Mouse (Mus musculus) small intestine, adult 2 months (tissue): ENCODE measurements around the gene Thbs3. TPM values are rescaled to one million over a fixed set of nuclear protein-coding genes. Genes with fewer than 3 reads are reported as not detected.

Experiments
- H3K27ac ChIP-seq: fragments of 200-500 bp; 2 replicates; pipeline ENCODE4 v1.5.1; 2012; ENCODE audit warnings: low read depth, low read length, control low read depth, inconsistent platforms; ENCODE audit not compliant: insufficient read depth
- H3K27me3 ChIP-seq: fragments of 200-500 bp; 2 replicates; pipeline ENCODE4 v1.6.1; 2012; ENCODE audit warnings: mild to moderate bottlenecking, moderate library complexity, low read length, inconsistent platforms; ENCODE audit not compliant: control insufficient read depth, insufficient read depth
- H3K36me3 ChIP-seq: fragments of 200-500 bp; 2 replicates; pipeline ENCODE4 v1.6.1; 2012; ENCODE audit warnings: mild to moderate bottlenecking, low read length, control low read depth, inconsistent platforms; ENCODE audit not compliant: control insufficient read depth, insufficient read depth
- H3K4me1 ChIP-seq: fragments of 200-500 bp; 2 replicates; pipeline ENCODE4 v1.6.1; 2012; ENCODE audit warnings: low read length, inconsistent platforms, mixed read lengths; ENCODE audit not compliant: control insufficient read depth, insufficient read depth, insufficient read length
- H3K4me3 ChIP-seq: fragments of 200-500 bp; 2 replicates; pipeline ENCODE4 v1.5.1; 2012; ENCODE audit warnings: low read depth, mild to moderate bottlenecking, control low read depth, inconsistent platforms, low read length, moderate library complexity
- CTCF ChIP-seq: fragments of 200-500 bp; IDR thresholded peaks from 2 replicates; pipeline ENCODE4 v1.5.1; 2012; ENCODE audit warnings: low read depth, mild to moderate bottlenecking, control low read depth, inconsistent platforms, low read length, moderate library complexity, mixed read lengths; ENCODE audit not compliant: insufficient replicate concordance, insufficient read length; ENCODE audit errors: extremely low read depth
- POLR2A ChIP-seq: fragments of 200-500 bp; IDR thresholded peaks from 2 replicates; pipeline ENCODE4 v1.6.1; 2012; ENCODE audit warnings: low read depth, mild to moderate bottlenecking, control low read depth, inconsistent platforms, low read length, moderate library complexity
- WGBS: fragments of 180-500 bp; shearing (Covaris S2); methylation state at CpG from one replicate; pipeline ENCODE4 v1.1.7; 2018; 5-methylcytosine and 5-hydroxymethylcytosine counted together
- polyA plus RNA-seq: library from polyadenylated mRNA; depleted of rRNA; stranded (reverse); fragments of >200 nt; gene quantifications from 2 replicates; pipeline ENCODE4 v1.2.3, GENCODE M21; 2012

The Thbs3 gene
- polyA plus RNA-seq, 1 experiment = 10.5 TPM

DNA sequence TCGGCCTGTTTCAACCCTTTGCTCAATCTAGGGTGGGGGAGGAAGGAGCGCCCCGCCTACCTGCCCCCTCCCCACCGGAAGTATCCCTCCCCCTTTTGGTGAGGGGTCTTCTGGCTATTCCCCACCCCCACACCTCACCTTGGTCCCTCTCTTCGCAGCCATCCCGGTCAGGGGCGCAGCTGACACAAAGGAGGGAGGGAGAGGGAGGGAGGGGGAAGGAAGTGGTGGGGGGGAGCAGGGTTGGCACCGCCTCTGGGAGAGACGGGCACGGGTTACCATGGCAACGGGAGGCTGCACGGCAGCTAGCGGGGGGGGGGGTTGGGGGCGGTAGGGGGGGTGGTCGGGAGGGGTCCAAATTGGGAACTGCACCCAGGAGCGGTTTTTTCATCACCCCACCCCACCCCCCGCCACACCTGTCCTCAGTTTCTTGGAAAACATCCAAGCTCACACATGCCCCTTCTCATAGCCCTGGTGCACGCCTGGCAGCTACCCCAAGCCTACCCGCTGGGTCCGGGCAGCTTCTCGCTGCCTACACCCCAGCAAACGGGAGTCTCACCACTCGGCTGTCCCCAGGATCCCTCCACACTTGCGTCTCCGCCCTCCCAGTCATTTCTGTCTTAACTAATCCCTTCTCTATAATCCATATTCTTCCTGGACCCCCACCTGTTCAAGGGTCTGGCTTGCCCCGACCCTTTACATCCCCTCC lies 30.2 kb downstream of the Thbs3 start:
- H3K27me3 ChIP-seq = no peaks in the 10 kb centered on the region
- peaks cover 10% of the 10 kb centered on the region for H3K4me1 ChIP-seq
- H3K27ac ChIP-seq = no peak overlapping the region
- 2% methylated on average over 24 of the region's 26 CpGs for WGBS
- no peak for TF ChIP-seq POLR2A
- TF ChIP-seq CTCF = no peak; the same call in 1 of the 2 replicates
- H3K36me3 ChIP-seq = peaks cover 6% of the 10 kb centered on the region; the same call in 1 of the 2 replicates
- H3K4me3 ChIP-seq = peak overlapping the region; percentile 49

DNA sequence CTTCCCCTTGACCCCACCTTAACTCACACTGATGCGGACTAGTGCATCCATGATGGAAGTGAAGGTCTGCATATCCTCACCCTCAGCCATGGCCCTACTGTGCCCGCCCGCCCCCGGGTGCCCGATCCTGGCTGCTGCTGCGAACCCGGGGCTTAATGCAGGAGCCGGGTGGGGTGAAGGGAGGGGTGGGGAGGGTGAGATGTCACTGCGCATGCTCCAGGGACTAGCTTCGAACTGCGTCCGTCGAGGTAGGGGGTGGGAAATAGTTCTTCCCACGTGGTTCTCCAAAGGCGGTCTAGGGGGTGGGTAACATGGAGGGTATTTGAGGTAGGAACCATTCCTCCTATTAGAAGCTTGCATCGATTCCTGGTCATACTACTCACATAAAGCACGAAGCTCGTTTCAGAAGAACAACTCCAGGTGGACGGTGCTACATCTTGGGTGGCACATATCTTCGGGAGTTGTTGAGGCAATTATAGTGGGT lies 30.8 kb downstream of the Thbs3 start, which contains the start of gene Krtcap2:
Gene Krtcap2, plus strand, starts transcription at position 279 of the 484 bp plus-strand sequence.
- TF ChIP-seq POLR2A = no peak
- H3K36me3 ChIP-seq = peaks cover 6% of the 10 kb centered on the region; the same call in 1 of the 2 replicates
- WGBS = 4% methylated on average over 20 of the region's 20 CpGs

DNA sequence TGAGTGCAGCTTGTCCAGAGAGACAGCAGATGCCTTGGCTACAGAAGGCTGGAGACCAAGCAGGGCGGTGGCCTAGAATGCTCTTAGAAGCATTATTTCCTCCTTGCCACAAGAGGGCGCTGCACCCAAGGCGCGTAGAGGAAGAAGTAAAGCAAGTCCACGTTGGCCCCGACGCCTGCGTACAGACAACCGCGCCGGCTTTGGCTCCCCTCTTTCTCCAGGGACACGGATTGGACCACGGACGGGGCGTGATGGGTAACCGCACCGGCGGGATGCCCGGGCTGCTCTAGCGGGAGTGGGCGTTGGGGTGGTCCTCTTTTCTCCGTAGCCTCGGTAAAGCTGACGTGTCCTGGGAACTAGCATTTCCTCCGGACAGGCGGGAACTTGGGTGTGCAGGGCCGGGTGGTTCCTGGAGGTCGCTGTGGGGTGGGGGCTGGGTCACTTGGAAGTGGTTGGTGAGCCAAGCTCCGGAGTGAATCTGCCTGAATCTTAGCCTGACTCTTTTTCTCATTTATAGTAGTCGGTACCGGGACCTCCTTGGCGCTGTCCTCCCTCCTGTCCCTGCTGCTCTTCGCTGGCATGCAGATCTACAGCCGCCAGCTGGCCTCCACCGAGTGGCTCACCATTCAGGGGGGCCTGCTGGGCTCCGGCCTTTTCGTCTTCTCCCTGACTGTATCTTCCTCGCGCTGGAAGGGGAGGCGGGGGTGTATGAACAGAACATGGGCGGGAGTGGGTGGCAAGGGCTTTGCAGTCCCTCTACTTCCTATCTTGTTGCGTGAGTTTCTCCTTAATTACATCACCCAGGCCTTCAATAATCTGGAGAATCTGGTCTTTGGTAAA lies 31.5 kb downstream of the Thbs3 start, which contains the start of gene Trim46:
Gene Trim46, minus strand, starts transcription at position 49 of the 840 bp plus-strand sequence.
- under 1% methylated on average over 42 of the region's 42 CpGs for WGBS
- TF ChIP-seq POLR2A = 0 out of 2 replicates have a peak, but pooled peaks have one; percentile 28
- TF ChIP-seq CTCF = peak; percentile 91
- peak within 1 kb of the TSS; percentile 57 for H3K27ac ChIP-seq

More for the DNA sequence above, 30.8 kb downstream of the Thbs3 start, which contains the start of gene Krtcap2:
- H3K4me3 ChIP-seq = peak within 1 kb of the TSS; percentile 84
- H3K27ac ChIP-seq = peak within 1 kb of the TSS; percentile 57
- peaks cover 13% of the 10 kb centered on the region for H3K4me1 ChIP-seq
- H3K27me3 ChIP-seq = no peaks in the 10 kb centered on the region

DNA sequence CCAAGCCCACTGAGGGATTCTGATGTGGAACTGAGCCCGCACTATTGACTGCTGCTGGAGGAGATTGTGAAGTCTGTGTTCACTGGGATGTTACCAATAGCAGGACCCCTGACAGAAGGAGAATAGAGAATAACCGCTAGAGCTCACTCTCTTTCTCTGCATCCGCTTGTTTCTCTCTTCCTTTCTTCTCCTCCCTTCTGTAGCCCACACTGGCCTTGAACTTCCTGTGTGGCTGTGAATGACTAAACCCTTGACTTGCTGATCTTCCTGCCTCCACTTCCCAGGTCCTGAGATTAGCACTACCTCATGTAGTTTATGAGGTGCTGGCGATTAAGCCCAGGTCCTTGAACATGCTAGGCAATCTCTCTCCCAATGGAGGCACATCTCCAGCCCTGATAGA lies 32.5 kb downstream of the Thbs3 start:
- WGBS = 82% methylated on average over 4 of the region's 4 CpGs
- Histone ChIP-seq H3K4me3 (peak overlapping the region; percentile 11; the same call in 1 of the 2 replicates), H3K36me3 (peaks cover 6% of the 10 kb centered on the region; the same call in 1 of the 2 replicates), H3K27ac (no peak overlapping the region), H3K27me3 (no peaks in the 10 kb centered on the region), H3K4me1 (peaks cover 30% of the 10 kb centered on the region)
- no peak for TF ChIP-seq CTCF
- no peak for TF ChIP-seq POLR2A

More for the DNA sequence above, 31.5 kb downstream of the Thbs3 start, which contains the start of gene Trim46:
- Histone ChIP-seq H3K27me3 (no peaks in the 10 kb centered on the region), H3K4me3 (peak within 1 kb of the TSS; percentile 84), H3K36me3 (peaks cover 6% of the 10 kb centered on the region; the same call in 1 of the 2 replicates), H3K4me1 (peaks cover 20% of the 10 kb centered on the region)

DNA sequence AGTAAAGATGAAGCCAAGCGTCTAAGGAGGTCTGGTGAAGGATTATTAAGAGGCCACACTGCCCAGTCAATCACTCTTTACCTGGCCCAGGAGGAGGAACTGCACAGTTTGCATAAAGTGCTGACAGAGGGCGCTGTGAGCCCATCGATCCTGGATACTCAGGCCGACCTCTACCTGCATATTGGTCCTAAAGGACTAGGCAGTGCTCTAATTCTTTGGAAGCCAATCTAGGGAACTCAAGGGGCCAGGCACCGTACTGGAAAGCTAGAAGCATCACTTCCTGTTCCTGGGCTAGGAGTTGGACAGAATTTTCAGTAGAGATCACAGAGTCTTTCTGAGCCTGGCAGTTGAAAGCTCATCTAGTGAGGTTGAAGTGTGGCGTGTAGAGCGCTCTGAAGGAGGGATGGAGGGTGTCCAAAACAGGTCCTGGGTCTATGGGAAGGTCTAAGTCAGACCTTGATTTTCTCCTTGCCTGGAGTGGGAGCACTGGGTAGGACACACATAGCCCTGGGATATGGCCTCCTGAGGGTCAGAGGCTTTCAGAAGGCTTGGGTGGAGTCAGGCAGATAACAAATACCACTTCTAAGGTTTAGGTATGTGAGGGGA lies 35.6 kb downstream of the Thbs3 start:
- no peaks in the 10 kb centered on the region for H3K27me3 ChIP-seq
- peaks cover 32% of the 10 kb centered on the region for H3K4me1 ChIP-seq
- H3K27ac ChIP-seq = peak overlapping the region; percentile 50
- H3K4me3 ChIP-seq = no peak overlapping the region
- peaks cover 6% of the 10 kb centered on the region; the same call in 1 of the 2 replicates for H3K36me3 ChIP-seq
- 19% methylated on average over 7 of the region's 7 CpGs for WGBS
- TF ChIP-seq CTCF = peak; percentile 72; the same call in 1 of the 2 replicates
- no peak for TF ChIP-seq POLR2A

DNA sequence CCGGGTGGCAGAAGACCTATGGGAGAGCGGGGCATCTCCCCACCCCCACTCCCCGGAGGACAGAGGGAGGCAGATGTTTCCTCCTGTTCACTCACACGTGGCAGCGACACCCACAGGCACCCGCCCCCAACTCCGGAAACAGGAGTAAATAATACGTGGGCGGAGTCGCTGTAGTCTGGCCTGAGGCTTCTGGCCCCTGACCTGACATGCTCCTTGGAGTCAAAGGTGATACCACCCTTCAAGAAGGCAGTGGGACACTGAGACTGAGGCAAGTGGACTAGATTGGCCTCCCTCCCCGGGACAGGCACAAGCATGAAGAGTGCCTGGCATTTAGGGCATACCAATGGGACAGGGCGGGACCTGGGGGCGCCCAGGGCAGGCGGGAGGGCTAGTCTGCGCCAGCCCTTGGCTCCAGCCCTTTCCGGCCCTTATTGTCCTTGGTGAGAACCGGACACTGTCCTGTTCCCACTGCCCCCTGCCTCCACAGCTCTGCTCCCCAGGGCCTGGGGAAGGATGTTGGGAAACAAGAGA lies 36.5 kb downstream of the Thbs3 start:
- Histone ChIP-seq H3K4me1 (peaks cover 29% of the 10 kb centered on the region), H3K4me3 (peak overlapping the region; percentile 50), H3K27ac (peak overlapping the region; percentile 65), H3K36me3 (peaks cover 6% of the 10 kb centered on the region; the same call in 1 of the 2 replicates), H3K27me3 (no peaks in the 10 kb centered on the region)
- TF ChIP-seq POLR2A (no peak), CTCF (no peak)
- 6% methylated on average over 17 of the region's 17 CpGs for WGBS
